Mouse (Mus musculus): ENCODE measurements around the gene Glo1. TPM values are rescaled to one million over a fixed set of nuclear protein-coding genes. Genes with fewer than 3 reads are reported as not detected.

Glo1 gene
- polyA plus RNA-seq, 1 experiment from 2014 or later: 188 TPM

- Histone ChIP-seq H3K4me2 (replicated peaks) (peak within 1 kb of the TSS; percentile 70), H3K9ac (peak within 1 kb of the TSS; percentile 66), H3K9me3 (replicated peaks) (no peaks in the 10 kb centered on the region), H3K4me1 (peaks cover 12% of the 10 kb centered on the region), H3K27ac (replicated peaks) (peak within 1 kb of the TSS; percentile 89), H3K36me3 (no peaks in the 10 kb centered on the region), H3K27me3 (no peaks in the 10 kb centered on the region), H3K4me3 (replicated peaks) (peak within 1 kb of the TSS; percentile 92)
- WGBS: under 1% methylated on average over 81 of the region's 94 CpGs
- ATAC-seq (ENCODE audit: insufficient number of reproducible peaks, low FRiP score, low TSS enrichment, low read depth): peak; percentile 91
Measured at GRCm38 (mm10) chr17:30575941-30576773, 50.5 kb downstream of the Glo1 start, which contains the start of gene Btbd9. Gene Btbd9, minus strand, starts transcription at chr17:30576488.

- peaks cover 17% of the 10 kb centered on the region for H3K4me1 ChIP-seq
- H3K27ac ChIP-seq (replicated peaks): peak overlapping the region; percentile 89
- peak overlapping the region; percentile 70 for H3K4me2 ChIP-seq (replicated peaks)
- H3K9me3 ChIP-seq (replicated peaks): no peaks in the 10 kb centered on the region
- no peaks in the 10 kb centered on the region for H3K27me3 ChIP-seq
- 6% methylated on average over 35 of the region's 35 CpGs for WGBS
- peak overlapping the region; percentile 92 for H3K4me3 ChIP-seq (replicated peaks)
- no peaks in the 10 kb centered on the region for H3K36me3 ChIP-seq
- peak overlapping the region; percentile 66 for H3K9ac ChIP-seq
- no peak for ATAC-seq (ENCODE audit: insufficient number of reproducible peaks, low FRiP score, low TSS enrichment, low read depth)
Measured at GRCm38 (mm10) chr17:30575121-30575904, 51.4 kb downstream of the Glo1 start.

DNA sequence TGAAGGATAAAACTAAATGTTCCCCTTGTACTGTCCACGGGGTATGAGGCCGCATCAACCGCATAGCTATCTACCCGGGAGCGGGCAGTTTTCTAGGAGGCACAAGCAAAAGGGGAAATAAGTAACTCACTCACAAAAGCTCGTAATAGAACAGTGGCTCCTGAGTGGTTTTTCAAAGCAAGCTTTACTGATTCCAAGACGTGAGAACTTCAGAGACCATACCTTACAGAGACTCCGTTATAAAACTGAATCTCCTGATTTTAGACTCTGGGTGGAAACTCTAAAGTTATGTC is 51.9 kb downstream of the Glo1 start:
- H3K27ac ChIP-seq (replicated peaks): no peak overlapping the region
- ATAC-seq (ENCODE audit: insufficient number of reproducible peaks, low FRiP score, low TSS enrichment, low read depth): no peak
- H3K9ac ChIP-seq: no peak overlapping the region
- H3K36me3 ChIP-seq: no peaks in the 10 kb centered on the region
- peak overlapping the region; percentile 92; the same call in 1 of the 2 replicates for H3K4me3 ChIP-seq (replicated peaks)
- H3K27me3 ChIP-seq: no peaks in the 10 kb centered on the region
- 70% methylated on average over 8 of the region's 8 CpGs for WGBS
- H3K9me3 ChIP-seq (replicated peaks): no peaks in the 10 kb centered on the region
- peaks cover 17% of the 10 kb centered on the region for H3K4me1 ChIP-seq
- peak overlapping the region; percentile 70; the same call in 1 of the 2 replicates for H3K4me2 ChIP-seq (replicated peaks)

GRCm38 (mm10) chr17:30573990-30574782 is 52.5 kb downstream of the Glo1 start:
- Histone ChIP-seq H3K27ac (replicated peaks) (no peak overlapping the region), H3K9ac (no peak overlapping the region), H3K4me3 (replicated peaks) (no peak overlapping the region)

DNA sequence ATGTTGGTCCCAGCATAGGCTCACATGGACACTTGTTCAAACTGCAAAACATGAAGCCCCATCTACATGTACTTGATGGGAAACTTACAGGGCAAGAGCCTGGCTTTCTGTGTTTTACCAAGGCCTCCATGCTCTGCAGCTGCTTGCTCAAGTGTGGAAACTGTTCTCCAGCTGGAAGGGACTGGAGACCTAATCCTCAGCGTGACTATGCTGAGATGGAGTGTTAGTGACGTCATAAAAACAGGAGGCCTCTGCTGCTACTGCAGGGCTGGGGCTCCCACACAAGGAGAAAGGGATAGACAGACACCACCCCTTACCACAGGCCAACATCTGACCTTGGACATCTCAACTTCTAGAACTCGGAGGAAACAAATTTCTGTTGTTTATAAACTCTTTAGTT is 55.7 kb downstream of the Glo1 start:
- Histone ChIP-seq H3K4me2 (replicated peaks) (no peak overlapping the region), H3K4me3 (replicated peaks) (no peak overlapping the region), H3K9me3 (replicated peaks) (no peaks in the 10 kb centered on the region), H3K27ac (replicated peaks) (no peak overlapping the region), H3K36me3 (no peaks in the 10 kb centered on the region), H3K9ac (no peak overlapping the region), H3K27me3 (no peaks in the 10 kb centered on the region), H3K4me1 (peaks cover 12% of the 10 kb centered on the region; the same call in 1 of the 2 replicates)
- ATAC-seq (ENCODE audit: insufficient number of reproducible peaks, low FRiP score, low TSS enrichment, low read depth): no peak
- WGBS: 64% methylated on average over 3 of the region's 3 CpGs

More at GRCm38 (mm10) chr17:30573990-30574782, 52.5 kb downstream of the Glo1 start:
- H3K9me3 ChIP-seq (replicated peaks): no peaks in the 10 kb centered on the region
- no peaks in the 10 kb centered on the region for H3K36me3 ChIP-seq
- no peak overlapping the region for H3K4me2 ChIP-seq (replicated peaks)
- peaks cover 17% of the 10 kb centered on the region for H3K4me1 ChIP-seq
- WGBS: 65% methylated on average over 8 of the region's 8 CpGs
- no peak for ATAC-seq (ENCODE audit: insufficient number of reproducible peaks, low FRiP score, low TSS enrichment, low read depth)
- H3K27me3 ChIP-seq: no peaks in the 10 kb centered on the region

GRCm38 (mm10) chr17:30570173-30570572 is 56.5 kb downstream of the Glo1 start:
- Histone ChIP-seq H3K4me2 (replicated peaks) (no peak overlapping the region), H3K4me1 (peaks cover 10% of the 10 kb centered on the region; the same call in 1 of the 2 replicates), H3K27me3 (no peaks in the 10 kb centered on the region), H3K9ac (no peak overlapping the region), H3K9me3 (replicated peaks) (no peaks in the 10 kb centered on the region), H3K27ac (replicated peaks) (no peak overlapping the region), H3K36me3 (no peaks in the 10 kb centered on the region), H3K4me3 (replicated peaks) (no peak overlapping the region)
- no peak for ATAC-seq (ENCODE audit: insufficient number of reproducible peaks, low FRiP score, low TSS enrichment, low read depth)
- 61% methylated on average over 8 of the region's 8 CpGs for WGBS

GRCm38 (mm10) chr17:30568473-30568872 is 58.2 kb downstream of the Glo1 start:
- H3K4me3 ChIP-seq (replicated peaks): no peak overlapping the region

GRCm38 (mm10) chr17:30564971-30565370 is 61.7 kb downstream of the Glo1 start:
- Histone ChIP-seq H3K36me3 (no peaks in the 10 kb centered on the region), H3K9me3 (replicated peaks) (no peaks in the 10 kb centered on the region), H3K27me3 (no peaks in the 10 kb centered on the region), H3K4me1 (no peaks in the 10 kb centered on the region), H3K4me2 (replicated peaks) (no peak overlapping the region), H3K9ac (no peak overlapping the region), H3K27ac (replicated peaks) (no peak overlapping the region), H3K4me3 (replicated peaks) (no peak overlapping the region)
- 77% methylated on average over 7 of the region's 7 CpGs for WGBS
- ATAC-seq (ENCODE audit: insufficient number of reproducible peaks, low FRiP score, low TSS enrichment, low read depth): no peak

More at GRCm38 (mm10) chr17:30568473-30568872, 58.2 kb downstream of the Glo1 start:
- H3K4me2 ChIP-seq (replicated peaks): no peak overlapping the region
- no peak for ATAC-seq (ENCODE audit: insufficient number of reproducible peaks, low FRiP score, low TSS enrichment, low read depth)
- no peaks in the 10 kb centered on the region for H3K27me3 ChIP-seq
- no peak overlapping the region for H3K9ac ChIP-seq
- no peaks in the 10 kb centered on the region for H3K9me3 ChIP-seq (replicated peaks)
- H3K27ac ChIP-seq (replicated peaks): no peak overlapping the region
- H3K4me1 ChIP-seq: 0 out of 2 replicates have a peak, but pooled peaks cover 5% of the 10 kb centered on the region
- H3K36me3 ChIP-seq: no peaks in the 10 kb centered on the region

DNA sequence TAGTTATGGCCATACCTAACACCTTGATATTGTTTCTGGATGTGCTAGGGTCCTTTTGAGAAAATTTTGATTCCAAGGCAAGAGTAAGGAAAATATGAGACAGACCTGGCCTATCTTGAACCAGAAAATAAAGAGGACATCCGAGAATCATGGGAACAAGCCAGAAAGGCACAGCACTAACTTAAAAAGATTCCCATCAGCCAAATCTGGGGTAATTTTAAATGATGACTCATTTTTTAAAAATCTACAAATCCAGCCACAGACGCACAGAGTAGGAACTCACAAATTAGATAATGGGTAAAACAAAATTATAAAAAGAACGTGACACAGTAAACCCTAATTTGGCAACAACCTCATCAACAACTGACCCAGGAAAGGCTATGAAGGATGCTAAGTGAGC is 62.3 kb downstream of the Glo1 start:
- no peaks in the 10 kb centered on the region for H3K27me3 ChIP-seq
- H3K9ac ChIP-seq: no peak overlapping the region
- H3K36me3 ChIP-seq: no peaks in the 10 kb centered on the region
- H3K4me2 ChIP-seq (replicated peaks): no peak overlapping the region
- no peaks in the 10 kb centered on the region for H3K4me1 ChIP-seq
- H3K9me3 ChIP-seq (replicated peaks): no peaks in the 10 kb centered on the region
- 55% methylated on average over 3 of the region's 3 CpGs for WGBS
- no peak overlapping the region for H3K4me3 ChIP-seq (replicated peaks)
- no peak overlapping the region for H3K27ac ChIP-seq (replicated peaks)
- no peak for ATAC-seq (ENCODE audit: insufficient number of reproducible peaks, low FRiP score, low TSS enrichment, low read depth)

- Histone ChIP-seq H3K36me3 (no peaks in the 10 kb centered on the region), H3K4me2 (replicated peaks) (no peak overlapping the region), H3K9me3 (replicated peaks) (no peaks in the 10 kb centered on the region), H3K4me3 (replicated peaks) (no peak overlapping the region), H3K27ac (replicated peaks) (no peak overlapping the region), H3K4me1 (no peaks in the 10 kb centered on the region), H3K9ac (no peak overlapping the region), H3K27me3 (no peaks in the 10 kb centered on the region)
- ATAC-seq (ENCODE audit: insufficient number of reproducible peaks, low FRiP score, low TSS enrichment, low read depth): no peak
- WGBS: 78% methylated on average over 6 of the region's 6 CpGs
Measured at GRCm38 (mm10) chr17:30563484-30564075, 63.1 kb downstream of the Glo1 start.

Data from embryonic facial prominence, embryonic 15.5 days (tissue).